Mouse (Mus musculus) C2C12 (cell line): ENCODE measurements around the gene Csad.

Experiments
- CTCF ChIP-seq: IDR thresholded peaks from one replicate; pipeline ENCODE4 v1.5.1; 2011; ENCODE audit not compliant: control insufficient read depth, insufficient read depth, insufficient read length
- FOSL1 ChIP-seq: IDR thresholded peaks from one replicate; pipeline ENCODE4 v1.8.0; 2011; ENCODE audit warnings: mild to moderate bottlenecking, low read length; ENCODE audit not compliant: poor library complexity, insufficient read depth, severe bottlenecking
- MAX ChIP-seq: IDR thresholded peaks from one replicate; pipeline ENCODE4 v1.6.1; 2011; ENCODE audit warnings: mild to moderate bottlenecking, control low read depth
- USF1 ChIP-seq: IDR thresholded peaks from one replicate; pipeline ENCODE4 v1.6.1; 2011; ENCODE audit warnings: low read depth, mild to moderate bottlenecking, control low read depth, moderate library complexity

- TF ChIP-seq CTCF, result no peak
- TF ChIP-seq FOSL1, result no peak
- TF ChIP-seq USF1, result no peak
- TF ChIP-seq MAX, result no peak
Measured at GRCm38 (mm10) chr15:102210816-102211215, 6.3 kb upstream of the Csad start.
